In the genomic region with DNA sequence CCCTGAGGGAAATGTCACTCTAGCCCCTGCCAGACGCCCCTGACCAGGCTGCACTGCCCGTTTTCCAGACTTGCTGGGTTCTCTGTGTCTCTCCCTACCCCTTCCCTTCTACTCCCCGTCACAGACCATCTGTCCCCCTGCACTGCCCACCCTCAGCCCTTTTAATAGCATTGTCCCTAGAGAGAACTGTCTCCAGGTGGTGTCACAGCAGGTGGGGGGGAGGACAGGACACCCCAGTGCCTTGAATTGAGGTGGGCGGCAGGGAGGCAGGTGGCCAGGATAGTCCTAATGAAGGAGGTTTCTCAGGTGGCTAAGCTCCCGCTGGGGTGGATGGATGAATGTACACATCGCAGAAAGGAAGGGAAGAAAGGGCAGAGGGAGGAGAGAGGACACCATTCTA, we compare ENCODE assay signal across 11 mouse cellular contexts. TPM values are rescaled to one million over a fixed set of nuclear protein-coding genes. Genes with fewer than 3 reads are reported as not detected.
A peak's percentile ranks its signal among the peaks of the same experiment; 100 is the strongest.
DNase-seq lines count a peak whose midpoint lies in the region; ATAC-seq and TF ChIP-seq lines count a peak whose summit lies in the region.
"Had no signal": no experiment of that assay in that cellular context is flagged by ENCODE, and none has a peak within 500 bp of the region (broad histone marks: within the 10 kb centered on the region; RNA-seq: fewer than 3 reads in every experiment).

No protein-coding gene starts in this region.

- H3K4me2 ChIP-seq in heart, embryonic 11.5 days: peak overlapping the region; percentile 9; the same call in 1 of the 2 replicates
- H3K4me2 ChIP-seq in hindbrain, embryonic 11.5 days (replicated peaks; ENCODE audit: low read depth, low read length): no peak overlapping the region
- peak overlapping the region; percentile 9; the same call in 1 of the 2 replicates for H3K4me2 ChIP-seq in midbrain, embryonic 15.5 days

- H3K4me3 ChIP-seq in heart, embryonic 11.5 days (ENCODE audit: low read depth, low read length): no peak overlapping the region
- no peak overlapping the region for H3K4me3 ChIP-seq in cortical plate, adult 2 months (ENCODE audit: insufficient read depth, low read length)
- no peak overlapping the region for H3K4me3 ChIP-seq in hindbrain, embryonic 11.5 days (ENCODE audit: low read depth, low read length)
- no peak overlapping the region for H3K4me3 ChIP-seq in midbrain, embryonic 15.5 days

- peaks cover 26% of the 10 kb centered on the region for H3K27me3 ChIP-seq in heart, embryonic 11.5 days (ENCODE audit: control insufficient read depth, insufficient read depth, low read length)
- H3K27me3 ChIP-seq in hindbrain, embryonic 11.5 days (ENCODE audit: control insufficient read depth, insufficient read depth, low read length): peaks cover 4% of the 10 kb centered on the region
- peaks cover 8% of the 10 kb centered on the region for H3K27me3 ChIP-seq in midbrain, embryonic 15.5 days (replicated peaks)

- no peak for TF ChIP-seq CTCF in cortical plate, adult 2 months (IDR thresholded peaks at IDR 0.05; ENCODE audit: extremely low read depth, insufficient read depth, low read length)

- no peak for TF ChIP-seq POLR2A in cortical plate, adult 2 months (IDR thresholded peaks at IDR 0.05; ENCODE audit: extremely low read depth, insufficient read depth, low read length)

- peak overlapping the region; percentile 24; the same call in 1 of the 2 replicates for H3K9ac ChIP-seq in heart, embryonic 11.5 days (ENCODE audit: low read depth, low read length)
- no peak overlapping the region for H3K9ac ChIP-seq in hindbrain, embryonic 11.5 days (ENCODE audit: low read depth, low read length)
- no peak overlapping the region for H3K9ac ChIP-seq in midbrain, embryonic 15.5 days
- H3K9ac ChIP-seq: liver, embryonic 14.5 days had no signal

- H3K4me1 ChIP-seq in heart, embryonic 11.5 days (ENCODE audit: control insufficient read depth, insufficient read depth, low read length): peaks cover 16% of the 10 kb centered on the region
- H3K4me1 ChIP-seq in cortical plate, adult 2 months (ENCODE audit: control insufficient read depth, insufficient read depth, low read length): peaks cover 19% of the 10 kb centered on the region
- peaks cover 4% of the 10 kb centered on the region; the same call in 1 of the 2 replicates for H3K4me1 ChIP-seq in hindbrain, embryonic 11.5 days (replicated peaks; ENCODE audit: control insufficient read depth, insufficient read depth, low read length)
- H3K4me1 ChIP-seq in midbrain, embryonic 15.5 days: peaks cover 31% of the 10 kb centered on the region

- 19% methylated on average over 6 of the region's 6 CpGs for WGBS in heart, embryonic 11.5 days (ENCODE audit: insufficient replicate concordance)
- 11% methylated on average over 6 of the region's 6 CpGs for WGBS in hindbrain, embryonic 11.5 days
- WGBS in midbrain, embryonic 15.5 days: 11% methylated on average over 6 of the region's 6 CpGs

- H3K36me3 ChIP-seq in heart, embryonic 11.5 days (ENCODE audit: control insufficient read depth, insufficient read depth, low read length): no peaks in the 10 kb centered on the region
- no peaks in the 10 kb centered on the region for H3K36me3 ChIP-seq in hindbrain, embryonic 11.5 days (ENCODE audit: control insufficient read depth, insufficient read depth, low read length)
- H3K36me3 ChIP-seq in midbrain, embryonic 15.5 days (replicated peaks): no peaks in the 10 kb centered on the region

- H3K9me3 ChIP-seq in heart, embryonic 11.5 days (replicated peaks; ENCODE audit: control insufficient read depth, low read length): no peaks in the 10 kb centered on the region
- no peaks in the 10 kb centered on the region for H3K9me3 ChIP-seq in hindbrain, embryonic 11.5 days (ENCODE audit: control insufficient read depth, low read length)
- no peaks in the 10 kb centered on the region for H3K9me3 ChIP-seq in midbrain, embryonic 15.5 days

- H3K27ac ChIP-seq in heart, embryonic 11.5 days (ENCODE audit: low read depth, low read length): no peak overlapping the region
- peak overlapping the region; percentile 84 for H3K27ac ChIP-seq in cortical plate, adult 2 months (ENCODE audit: insufficient read depth, low read length)
- H3K27ac ChIP-seq in hindbrain, embryonic 11.5 days (ENCODE audit: low read depth, low read length): no peak overlapping the region
- no peak overlapping the region for H3K27ac ChIP-seq in midbrain, embryonic 15.5 days
- H3K27ac ChIP-seq: liver, embryonic 14.5 days had no signal

- ATAC-seq in heart, embryonic 11.5 days (replicated peaks; ENCODE audit: insufficient number of reproducible peaks, low FRiP score, low TSS enrichment): no peak
- 0 out of 2 replicates have a peak, but pooled peaks have one; percentile 31 for ATAC-seq in hindbrain, embryonic 11.5 days (ENCODE audit: low FRiP score)
- no peak for ATAC-seq in midbrain, embryonic 15.5 days (replicated peaks)
- ATAC-seq in inflammation-experienced regulatory T-cells, adult 6 months: no peak
- ATAC-seq: intestine, embryonic 16.5 days had no signal

- DNase-seq in heart, adult 11 months: no peak
- no peak for DNase-seq in hindbrain, embryonic 11.5 days (ENCODE audit: low spot score)
- DNase-seq in kidney, postnatal 25 days: no peak
- no peak for DNase-seq in thymus, postnatal 0 days (ENCODE audit: low spot score)
- DNase-seq: gastrocnemius, postnatal 25 days had no signal

RNA-seq across cellular contexts. Expression of a gene that starts 17.9 kb away (rescaled TPM):
- polyA plus RNA-seq in heart, embryonic 11.5 days (2014; fragmentation: Nextera tagmentation; extraction: Ambion mirVana): 225 and 286 TPM in 2 replicates
- polyA plus RNA-seq in cortical plate, adult 2 months (2012; rRNA removed): 1,920 and 1,995 TPM in 2 replicates
- 45.0 and 61.6 TPM in 2 replicates for polyA plus RNA-seq in hindbrain, embryonic 11.5 days (2014; fragmentation: Nextera tagmentation; extraction: Ambion mirVana)
- polyA plus RNA-seq in midbrain, embryonic 15.5 days (2015; fragmentation: Nextera tagmentation; extraction: Ambion mirVana): 379 and 386 TPM in 2 replicates
- 1 to 10 TPM; 1.3 to 2.7 (median 1.7) TPM for polyA plus RNA-seq in inflammation-experienced regulatory T-cells, adult 6 months (2017; shearing (Covaris generic))
- 3.2 and 4.1 TPM in 2 replicates for polyA plus RNA-seq in thymus, postnatal 0 days (2015; fragmentation: Nextera tagmentation; extraction: Ambion mirVana)

RNA-seq across cellular contexts. Expression of a gene that starts 21.1 kb away (rescaled TPM):
- polyA plus RNA-seq in heart, embryonic 11.5 days (2014; fragmentation: Nextera tagmentation; extraction: Ambion mirVana): 18.6 and 20.9 TPM in 2 replicates
- polyA plus RNA-seq in cortical plate, adult 2 months (2012; rRNA removed): 22.9 and 29.1 TPM in 2 replicates
- polyA plus RNA-seq in hindbrain, embryonic 11.5 days (2014; fragmentation: Nextera tagmentation; extraction: Ambion mirVana): 18.2 and 21.3 TPM in 2 replicates
- polyA plus RNA-seq in midbrain, embryonic 15.5 days (2015; fragmentation: Nextera tagmentation; extraction: Ambion mirVana): 30.7 and 31.9 TPM in 2 replicates
- polyA plus RNA-seq in inflammation-experienced regulatory T-cells, adult 6 months (2017; shearing (Covaris generic)): 10 to 100 TPM in 1 of 3 experiments, 1 to 10 TPM in 2; 6.3 to 10.5 (median 9.7) TPM
- 19.7 and 20.4 TPM in 2 replicates for polyA plus RNA-seq in thymus, postnatal 0 days (2015; fragmentation: Nextera tagmentation; extraction: Ambion mirVana)
